Mouse (Mus musculus) cerebral cortex, adult 2 months (tissue): ENCODE results near the gene Fermt2.

Source experiments
- WGBS: fragments of 180-500 bp; shearing (Covaris S2); methylation state at CpG from one replicate; pipeline ENCODE4 v1.1.7; 2018; 5-methylcytosine and 5-hydroxymethylcytosine counted together

Gene Fermt2

DNA sequence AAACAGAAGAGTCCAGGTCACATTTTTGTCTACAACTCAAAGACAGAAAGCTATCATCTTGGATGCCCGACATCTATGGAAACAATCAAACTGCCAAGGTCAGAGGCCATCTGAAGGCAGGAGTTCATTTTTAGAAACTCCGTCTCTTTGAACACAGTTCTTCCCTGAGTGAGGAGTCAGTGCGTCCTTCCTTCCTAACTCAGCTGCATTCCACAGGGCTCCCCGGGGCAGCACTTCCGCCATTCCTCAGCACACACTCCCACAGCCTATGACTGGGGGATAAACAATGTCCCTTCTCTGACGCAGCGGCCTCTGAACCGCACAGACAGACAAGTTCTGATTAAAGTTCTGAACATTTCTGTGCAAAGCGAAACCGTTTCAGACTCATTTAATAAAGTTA lies 66.3 kb downstream of the Fermt2 start:
- WGBS: 50% methylated on average over 10 of the region's 10 CpGs

GRCm38 (mm10) chr14:45462875-45463475 lies 66.9 kb downstream of the Fermt2 start:
- 67% methylated on average over 10 of the region's 10 CpGs for WGBS

GRCm38 (mm10) chr14:45462374-45462773 lies 67.5 kb downstream of the Fermt2 start:
- WGBS: 41% methylated on average over 6 of the region's 6 CpGs

GRCm38 (mm10) chr14:45461945-45462344 lies 68.0 kb downstream of the Fermt2 start:
- WGBS: 77% methylated on average over 6 of the region's 6 CpGs

DNA sequence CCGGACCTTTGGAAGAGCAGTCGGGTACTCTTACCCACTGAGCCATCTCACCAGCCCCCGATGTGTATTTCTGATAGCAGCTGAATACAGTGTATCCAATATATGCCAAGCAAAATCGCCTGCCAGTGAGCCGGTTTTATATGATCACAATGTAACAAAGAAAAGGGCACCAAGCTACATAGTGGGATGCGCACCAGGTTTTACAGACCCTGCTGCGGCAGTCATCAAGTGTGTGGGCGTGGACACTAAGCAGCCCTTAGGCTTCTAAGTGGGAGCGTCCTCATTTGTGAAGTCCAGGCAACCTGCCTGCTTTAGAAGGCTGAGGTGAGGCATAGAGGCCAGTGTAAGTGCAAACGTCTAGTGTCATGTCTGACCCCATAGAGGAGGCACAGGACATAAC lies 69.4 kb downstream of the Fermt2 start:
- 86% methylated on average over 10 of the region's 10 CpGs for WGBS

- 93% methylated on average over 14 of the region's 14 CpGs for WGBS
Measured at GRCm38 (mm10) chr14:45459877-45460276, 70.0 kb downstream of the Fermt2 start.

GRCm38 (mm10) chr14:45457003-45457402 lies 72.9 kb downstream of the Fermt2 start:
- 67% methylated on average over 9 of the region's 9 CpGs for WGBS

DNA sequence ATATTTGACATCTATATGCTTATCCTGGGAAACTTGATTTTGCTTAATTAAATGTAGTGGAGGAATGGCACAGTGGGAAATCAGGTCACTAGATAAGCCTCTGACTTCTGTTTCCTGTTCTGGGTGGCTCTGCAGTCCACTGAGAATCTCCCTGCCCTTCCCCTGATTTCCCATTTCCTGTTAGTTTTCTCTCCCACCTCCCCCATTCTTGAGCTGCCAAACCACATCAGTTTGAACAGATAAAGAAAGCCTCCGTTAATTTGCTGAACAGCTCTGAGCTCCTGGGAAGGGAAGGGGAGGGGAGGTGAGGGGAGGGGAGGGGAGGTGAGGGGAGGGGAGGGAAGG lies 73.4 kb downstream of the Fermt2 start:
- WGBS: 0% methylated on average over 1 of the region's 1 CpGs

GRCm38 (mm10) chr14:45455651-45456501 lies 74.0 kb downstream of the Fermt2 start:
- 18% methylated on average over 12 of the region's 12 CpGs for WGBS

GRCm38 (mm10) chr14:45453538-45454233 lies 76.2 kb downstream of the Fermt2 start:
- 74% methylated on average over 5 of the region's 5 CpGs for WGBS

DNA sequence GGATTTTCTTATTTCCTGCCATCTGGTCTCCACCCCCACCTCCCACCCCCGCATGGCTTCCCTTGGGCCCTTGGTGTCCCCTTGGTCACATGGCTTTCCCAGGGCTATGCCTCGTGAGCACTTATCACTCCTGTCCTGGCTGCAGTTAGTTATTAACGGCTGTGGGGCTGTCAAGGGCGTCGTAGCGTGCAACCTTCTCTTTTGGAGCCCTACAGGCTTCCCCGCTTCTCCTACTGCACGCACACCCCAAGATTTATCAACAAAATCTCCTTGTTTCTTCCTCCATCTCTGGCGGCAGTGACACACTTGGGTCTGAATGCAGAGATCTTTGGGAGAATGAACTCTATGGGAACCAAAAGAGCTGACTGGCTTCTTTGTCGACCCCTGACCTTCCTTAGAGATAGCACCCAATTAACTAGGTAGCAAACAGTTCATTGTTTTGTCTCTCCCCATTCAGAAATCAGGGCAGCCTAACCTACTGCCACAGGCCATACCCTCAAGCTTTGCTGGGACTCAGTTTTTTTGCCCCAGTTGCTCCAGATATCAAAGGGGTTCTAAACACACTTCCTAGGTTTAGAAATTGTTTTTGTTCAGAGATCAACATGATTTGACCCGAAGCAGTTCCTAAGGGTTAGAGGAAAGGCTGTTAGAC lies 76.9 kb downstream of the Fermt2 start:
- WGBS: 44% methylated on average over 11 of the region's 11 CpGs

- 60% methylated on average over 4 of the region's 4 CpGs for WGBS
Measured at GRCm38 (mm10) chr14:45452148-45452547, 77.8 kb downstream of the Fermt2 start.

DNA sequence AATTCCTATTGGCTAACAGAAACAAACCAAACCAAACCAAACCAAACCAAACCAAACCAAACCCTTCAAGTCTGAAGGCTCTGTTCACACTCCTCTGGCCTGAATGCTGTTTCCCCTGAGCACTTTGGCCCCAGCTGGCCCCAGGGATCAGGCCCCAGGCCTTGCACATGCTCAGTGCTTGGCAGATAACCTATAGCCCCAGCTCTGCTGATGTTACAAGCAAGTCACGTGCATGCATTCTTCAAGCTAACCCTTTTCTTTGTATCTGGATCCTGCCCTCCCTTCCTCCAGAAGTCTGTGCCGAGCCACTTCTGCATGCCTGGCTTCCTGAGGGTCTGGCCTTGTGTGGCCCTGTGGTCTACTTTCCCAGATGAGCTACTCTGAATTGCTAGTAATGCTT lies 78.8 kb downstream of the Fermt2 start:
- WGBS: 77% methylated on average over 2 of the region's 2 CpGs

DNA sequence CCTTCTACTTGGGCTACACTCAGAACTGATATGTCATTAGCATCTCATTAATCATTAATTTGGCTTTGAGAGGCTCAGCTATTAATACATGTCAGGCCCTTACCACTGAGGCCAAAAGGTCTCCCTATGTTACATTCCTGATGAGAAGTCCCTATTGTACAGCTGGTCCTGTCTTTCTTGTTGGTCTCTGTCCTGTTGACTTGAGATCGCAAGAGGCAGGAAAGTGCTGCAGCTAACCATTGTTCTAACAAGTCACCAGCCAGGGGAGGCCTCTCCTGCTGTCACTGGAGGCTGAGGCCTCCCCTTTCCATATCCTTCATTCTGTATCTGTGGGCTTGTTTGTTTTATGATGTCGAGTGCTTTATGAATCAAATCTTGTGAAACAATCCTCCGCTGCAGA lies 83.1 kb downstream of the Fermt2 start:
- 85% methylated on average over 3 of the region's 3 CpGs for WGBS

- 69% methylated on average over 12 of the region's 12 CpGs for WGBS
Measured at GRCm38 (mm10) chr14:45445445-45445844, 84.5 kb downstream of the Fermt2 start.

- 66% methylated on average over 7 of the region's 7 CpGs for WGBS
Measured at GRCm38 (mm10) chr14:45444870-45445269, 85.0 kb downstream of the Fermt2 start.

GRCm38 (mm10) chr14:45442781-45443560 lies 86.9 kb downstream of the Fermt2 start:
- WGBS: 62% methylated on average over 12 of the region's 12 CpGs

GRCm38 (mm10) chr14:45441291-45441690 lies 88.6 kb downstream of the Fermt2 start:
- 62% methylated on average over 6 of the region's 6 CpGs for WGBS

DNA sequence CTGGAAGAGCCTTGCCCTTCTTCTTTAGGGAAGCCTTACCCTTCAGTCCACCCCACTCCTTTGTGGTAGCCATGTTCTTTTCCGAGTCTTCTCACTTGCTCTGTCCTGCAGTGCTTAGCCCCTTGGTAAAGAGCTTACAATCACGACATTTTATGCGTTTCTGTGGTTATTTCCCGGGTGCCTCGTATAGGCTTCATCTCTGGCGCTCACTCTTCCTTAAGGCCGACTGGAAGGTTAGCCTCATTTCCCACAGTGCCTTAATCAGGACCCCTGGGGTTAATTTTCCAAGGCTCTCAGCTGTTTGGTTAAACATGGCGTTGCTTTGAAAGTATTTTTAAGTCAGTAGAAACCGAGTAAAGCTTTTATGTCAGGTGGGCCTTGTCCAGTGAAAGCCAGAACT lies 90.5 kb downstream of the Fermt2 start:
- 87% methylated on average over 9 of the region's 9 CpGs for WGBS

DNA sequence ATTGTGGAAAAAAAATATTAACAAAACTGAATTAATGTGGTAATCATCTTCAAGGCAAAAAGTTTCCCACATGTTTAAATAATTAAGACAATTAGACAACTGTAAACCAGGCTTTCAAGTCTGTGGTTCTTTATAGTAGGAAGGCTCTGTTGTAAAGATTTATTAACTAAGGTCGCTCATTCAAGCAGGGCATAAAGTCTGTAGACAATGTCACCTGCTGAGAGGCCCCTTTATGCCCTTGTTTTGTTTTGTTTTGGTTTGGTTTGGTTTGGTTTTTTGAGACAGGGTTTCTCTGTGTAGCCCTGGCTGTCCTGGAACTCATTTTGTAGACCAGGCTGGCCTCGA lies 91.0 kb downstream of the Fermt2 start:
- 93% methylated on average over 2 of the region's 2 CpGs for WGBS

DNA sequence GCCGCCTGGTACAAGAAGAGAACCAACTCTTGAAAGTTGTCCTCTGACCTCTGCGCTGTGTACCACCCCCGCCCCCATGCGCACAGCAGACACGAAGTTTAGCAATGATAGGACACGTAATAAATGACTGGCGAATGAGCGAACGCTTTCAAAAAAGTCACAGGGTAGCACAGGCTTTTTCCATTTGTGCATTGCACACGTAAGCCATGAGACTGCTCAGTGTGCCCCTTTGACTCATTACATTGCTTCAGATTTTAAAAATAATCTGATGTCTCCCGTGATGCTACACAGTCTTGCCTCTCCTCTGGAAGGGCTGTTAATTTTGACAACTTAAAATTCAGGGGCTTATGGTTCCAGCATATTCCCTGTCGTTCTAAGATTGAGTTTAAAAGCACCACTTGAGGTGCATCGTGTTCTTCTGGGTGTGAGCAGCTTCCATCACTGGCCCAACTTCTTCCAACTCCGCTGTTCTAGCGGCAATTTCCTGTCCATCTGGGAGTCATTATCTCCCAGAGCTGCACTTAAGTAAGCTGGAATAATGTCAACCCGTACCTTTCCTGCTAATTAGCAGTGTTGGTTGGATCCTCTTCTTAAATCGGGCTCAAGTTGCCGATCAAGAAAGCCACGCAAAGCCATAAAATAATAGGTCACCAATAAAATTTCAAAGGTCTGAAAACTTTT lies 91.5 kb downstream of the Fermt2 start:
- WGBS: 87% methylated on average over 19 of the region's 19 CpGs
